Mouse (Mus musculus) urinary bladder, postnatal 14 days (tissue): Measurements from ENCODE around the gene Akirin2.
A peak's percentile ranks its signal among the peaks of the same experiment; 100 is the strongest.

ENCODE experiments used
- DNase-seq: peaks from one replicate; pipeline ENCODE4 v3.0.0; 2021; ENCODE audit warnings: low spot score

Gene Akirin2

GRCm38 (mm10) chr4:34584871-34585607 lies 34.3 kb downstream of the Akirin2 start:
- no peak for DNase-seq

- DNase-seq, result no peak
Observed at GRCm38 (mm10) chr4:34603123-34603522, 52.4 kb downstream of the Akirin2 start.

- no peak for DNase-seq
Observed at GRCm38 (mm10) chr4:34606658-34607057, 55.9 kb downstream of the Akirin2 start.

- peak; percentile 9 for DNase-seq
Observed at GRCm38 (mm10) chr4:34613571-34614145, 62.9 kb downstream of the Akirin2 start.

GRCm38 (mm10) chr4:34614630-34615094 lies 63.9 kb downstream of the Akirin2 start, which contains the start of the genes Orc3 and Rars2:
Gene Orc3 (minus strand): TSS chr4:34614944.
Gene Rars2 (plus strand): TSS chr4:34614957.
- peak; percentile 92 for DNase-seq

GRCm38 (mm10) chr4:34615303-34615702 lies 64.6 kb downstream of the Akirin2 start:
- peak; percentile 6 for DNase-seq

- DNase-seq, result no peak
Observed at GRCm38 (mm10) chr4:34616146-34616545, 65.4 kb downstream of the Akirin2 start.
